Mouse (Mus musculus): Measurements from ENCODE around the gene Rtp2.

DNA sequence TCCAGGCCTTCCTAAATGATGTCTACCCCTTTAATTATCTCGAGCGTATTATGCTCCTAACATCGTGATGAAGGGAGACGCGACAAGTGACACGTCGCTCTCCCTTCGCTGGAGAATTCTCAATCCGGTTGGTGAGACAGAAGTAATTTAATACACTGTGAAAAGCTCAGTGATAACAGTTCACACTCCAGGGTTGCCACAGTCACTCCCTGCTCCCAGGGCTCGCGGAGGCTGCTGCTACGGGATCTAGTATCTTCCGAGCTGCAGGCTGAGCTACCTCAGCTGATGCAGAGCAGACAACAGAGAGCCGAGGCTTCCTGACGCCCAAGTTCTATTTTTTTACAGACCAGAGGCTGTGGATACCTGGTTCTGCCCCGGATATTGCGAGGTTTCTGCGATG is 919 bp downstream of the Rtp2 start:
- TF ChIP-seq POLR2A (IDR thresholded peaks at IDR 0.05; ENCODE audit: extremely low read depth, insufficient read depth, low read length) (no peak), CTCF (IDR thresholded peaks at IDR 0.05; ENCODE audit: low read depth, low read length) (no peak)

Measured in liver, adult 2 months (tissue).